Mouse (Mus musculus): ENCODE measurements at regions not wholly inside any gene's neighbourhood (a gene's known extent, or its start where the extent isn't known, plus 50 kb on each side); places are given as distances from the start of the nearest gene placed in this dataset.

GRCm38 (mm10) chr10:98648710-98649245, 265.4 kb upstream of the Atp2b1 start:
- peak; percentile 23 for DNase-seq (ENCODE audit: low read depth, low spot score)

GRCm38 (mm10) chr10:98650533-98650932, 263.7 kb upstream of the Atp2b1 start:
- DNase-seq (ENCODE audit: low read depth, low spot score), result no peak

- DNase-seq (ENCODE audit: low read depth, low spot score), result no peak
These were observed 263.1 kb upstream of the Atp2b1 start for GRCm38 (mm10) chr10:98651127-98651526.

GRCm38 (mm10) chr10:98651599-98651998, 262.6 kb upstream of the Atp2b1 start:
- DNase-seq (ENCODE audit: low read depth, low spot score), result no peak

GRCm38 (mm10) chr10:98652084-98652483, 262.1 kb upstream of the Atp2b1 start:
- DNase-seq (ENCODE audit: low read depth, low spot score), result no peak

GRCm38 (mm10) chr10:98660747-98661146, 253.5 kb upstream of the Atp2b1 start:
- no peak for DNase-seq (ENCODE audit: low read depth, low spot score)

GRCm38 (mm10) chr10:98665936-98666505, 248.2 kb upstream of the Atp2b1 start:
- no peak for DNase-seq (ENCODE audit: low read depth, low spot score)

- no peak for DNase-seq (ENCODE audit: low read depth, low spot score)
These were observed 246.5 kb upstream of the Atp2b1 start for GRCm38 (mm10) chr10:98667728-98668127.

- DNase-seq (ENCODE audit: low read depth, low spot score), result no peak
These were observed 240.1 kb upstream of the Atp2b1 start for GRCm38 (mm10) chr10:98674131-98674530.

- DNase-seq (ENCODE audit: low read depth, low spot score), result no peak
These were observed 237.3 kb upstream of the Atp2b1 start for GRCm38 (mm10) chr10:98676907-98677306.

- DNase-seq (ENCODE audit: low read depth, low spot score), result no peak
These were observed 236.0 kb upstream of the Atp2b1 start for GRCm38 (mm10) chr10:98678234-98678633.

GRCm38 (mm10) chr10:98682436-98682835, 231.8 kb upstream of the Atp2b1 start:
- peak; percentile 11 for DNase-seq (ENCODE audit: low read depth, low spot score)

- no peak for DNase-seq (ENCODE audit: low read depth, low spot score)
These were observed 230.0 kb upstream of the Atp2b1 start for GRCm38 (mm10) chr10:98684195-98684594.

GRCm38 (mm10) chr10:98684707-98685106, 229.5 kb upstream of the Atp2b1 start:
- DNase-seq (ENCODE audit: low read depth, low spot score), result no peak

GRCm38 (mm10) chr10:98685739-98686138, 228.5 kb upstream of the Atp2b1 start:
- DNase-seq (ENCODE audit: low read depth, low spot score), result no peak

GRCm38 (mm10) chr10:98686370-98686769, 227.8 kb upstream of the Atp2b1 start:
- no peak for DNase-seq (ENCODE audit: low read depth, low spot score)

- no peak for DNase-seq (ENCODE audit: low read depth, low spot score)
These were observed 222.4 kb upstream of the Atp2b1 start for GRCm38 (mm10) chr10:98691816-98692215.

GRCm38 (mm10) chr10:98694690-98695370, 219.4 kb upstream of the Atp2b1 start:
- no peak for DNase-seq (ENCODE audit: low read depth, low spot score)

- no peak for DNase-seq (ENCODE audit: low read depth, low spot score)
These were observed 218.9 kb upstream of the Atp2b1 start for GRCm38 (mm10) chr10:98695371-98695725.

GRCm38 (mm10) chr10:98697866-98698265, 216.3 kb upstream of the Atp2b1 start:
- no peak for DNase-seq (ENCODE audit: low read depth, low spot score)

GRCm38 (mm10) chr10:98699579-98699978, 214.6 kb upstream of the Atp2b1 start:
- no peak for DNase-seq (ENCODE audit: low read depth, low spot score)

GRCm38 (mm10) chr10:98700407-98700806, 213.8 kb upstream of the Atp2b1 start:
- DNase-seq (ENCODE audit: low read depth, low spot score), result no peak

- DNase-seq (ENCODE audit: low read depth, low spot score), result no peak
These were observed 212.9 kb upstream of the Atp2b1 start for GRCm38 (mm10) chr10:98701285-98701684.

Data from ES-CJ7 (cell line).